Mouse (Mus musculus) skeletal muscle tissue, adult 2 months (tissue): ENCODE results near the gene Arhgef17.
"Not testable (repeated sequence)": the region's sequence is repeated elsewhere in the genome, so short reads cannot be mapped to it uniquely, and the experiment has no call there.

Source experiments
- DNase-seq: peaks from one replicate; pipeline ENCODE4 v3.0.0-alpha.2; 2012; ENCODE audit warnings: low read depth, low spot score

Gene Arhgef17

DNA sequence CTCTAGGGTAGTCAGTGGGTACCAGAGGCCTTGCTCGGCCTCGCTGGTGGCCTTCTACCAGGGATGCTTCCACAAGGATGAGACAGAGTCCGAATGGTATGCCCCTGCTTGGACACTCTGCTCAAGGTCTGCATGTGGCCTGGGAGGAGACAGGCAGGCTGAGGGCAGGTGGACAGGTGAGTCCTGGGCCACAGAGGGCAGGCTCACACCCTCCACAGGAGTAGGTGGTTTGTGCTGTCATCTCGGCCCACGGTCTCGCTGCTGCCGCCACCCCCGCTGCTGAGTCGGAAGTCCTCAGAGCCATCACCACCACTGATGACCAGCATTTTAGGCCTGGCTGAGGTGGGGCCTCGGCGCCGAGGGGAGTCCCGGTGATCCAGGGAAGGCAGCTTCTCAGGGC lies 58.7 kb downstream of the Arhgef17 start:
- no peak for DNase-seq

DNA sequence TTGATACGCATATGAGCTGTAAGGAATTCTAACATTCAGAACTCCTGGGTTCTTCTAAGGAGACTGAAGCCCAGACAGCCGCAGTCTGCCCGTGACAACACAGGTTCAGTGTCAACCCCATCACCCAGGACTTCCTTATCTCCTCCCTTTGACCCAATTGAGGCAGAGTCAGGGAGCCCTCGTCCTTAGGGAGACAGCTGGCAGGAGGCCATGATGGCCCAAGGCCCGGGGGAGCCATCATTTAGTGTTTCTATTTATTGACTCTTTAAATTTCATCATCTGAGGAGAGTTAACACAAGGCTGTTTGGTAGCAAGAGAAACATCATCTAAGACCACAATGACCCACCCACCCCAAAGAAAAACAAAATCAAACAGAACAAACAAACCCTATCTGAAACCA lies 60.0 kb downstream of the Arhgef17 start:
- no peak for DNase-seq

GRCm38 (mm10) chr7:100871355-100871754 lies 60.6 kb downstream of the Arhgef17 start:
- DNase-seq: no peak

GRCm38 (mm10) chr7:100869877-100870629 lies 61.9 kb downstream of the Arhgef17 start:
- no peak for DNase-seq

DNA sequence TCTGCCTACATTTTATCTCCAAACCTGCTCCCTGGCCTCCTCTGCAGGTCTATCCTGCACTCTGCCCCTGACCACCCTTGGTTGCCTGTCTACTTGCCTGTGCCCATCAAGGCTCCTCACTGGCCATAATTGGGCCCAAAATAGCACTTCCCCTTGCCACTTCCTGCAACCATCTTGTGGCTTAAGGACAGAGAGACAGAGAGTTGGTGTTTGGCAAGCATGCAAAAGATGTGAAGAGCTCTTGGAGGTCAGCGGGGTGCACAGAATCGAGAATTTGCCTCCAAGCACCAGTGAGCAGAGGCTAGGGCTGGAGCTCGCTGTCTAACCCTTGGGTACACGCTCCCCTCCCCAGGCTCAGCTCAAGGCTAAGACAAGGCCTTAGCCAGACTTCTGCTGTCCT lies 63.4 kb downstream of the Arhgef17 start:
- no peak for DNase-seq

DNA sequence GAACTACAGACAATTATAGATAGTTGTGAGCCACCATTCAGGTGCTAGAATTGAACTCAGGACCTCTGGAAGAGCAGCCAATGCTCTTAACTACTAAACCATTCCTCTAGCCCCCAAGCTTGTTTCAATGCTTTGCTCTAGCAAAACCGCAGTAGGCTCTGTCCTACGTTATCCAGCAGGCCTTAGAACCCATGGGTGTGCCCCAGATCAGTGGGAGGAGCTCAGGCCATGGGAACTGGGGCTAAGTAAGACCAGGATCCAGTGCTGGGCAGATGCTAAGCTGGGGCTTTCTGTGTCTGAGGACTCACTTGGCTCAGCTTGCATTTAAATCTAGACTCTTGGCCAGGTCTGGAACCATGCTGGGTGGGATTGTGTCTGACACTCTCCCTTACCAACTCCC lies 64.3 kb downstream of the Arhgef17 start:
- DNase-seq: no peak

DNA sequence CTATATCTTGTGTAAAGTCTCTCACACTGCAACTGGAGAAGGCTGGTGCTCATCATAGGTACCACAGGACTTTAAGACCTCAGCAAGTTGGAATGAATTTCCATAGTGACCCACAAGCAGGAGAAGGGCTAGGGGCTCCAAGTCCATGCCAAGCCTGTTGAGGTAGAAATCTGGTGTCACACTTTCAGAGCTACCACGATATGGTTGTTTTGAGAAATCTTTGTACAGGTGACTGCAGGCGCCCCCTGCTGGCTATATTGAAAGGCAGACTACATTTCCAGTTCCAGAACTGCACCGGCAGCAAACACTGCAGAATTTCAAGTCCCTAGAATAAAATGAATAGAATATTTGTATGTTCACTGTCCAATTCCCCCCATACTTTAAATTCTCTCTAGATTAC lies 65.2 kb downstream of the Arhgef17 start:
- no peak for DNase-seq

- peak; percentile 90 for DNase-seq
Measured at GRCm38 (mm10) chr7:100862828-100863638, 68.9 kb downstream of the Arhgef17 start, which contains the start of gene Relt. Gene Relt (minus strand): TSS chr7:100863446.

DNA sequence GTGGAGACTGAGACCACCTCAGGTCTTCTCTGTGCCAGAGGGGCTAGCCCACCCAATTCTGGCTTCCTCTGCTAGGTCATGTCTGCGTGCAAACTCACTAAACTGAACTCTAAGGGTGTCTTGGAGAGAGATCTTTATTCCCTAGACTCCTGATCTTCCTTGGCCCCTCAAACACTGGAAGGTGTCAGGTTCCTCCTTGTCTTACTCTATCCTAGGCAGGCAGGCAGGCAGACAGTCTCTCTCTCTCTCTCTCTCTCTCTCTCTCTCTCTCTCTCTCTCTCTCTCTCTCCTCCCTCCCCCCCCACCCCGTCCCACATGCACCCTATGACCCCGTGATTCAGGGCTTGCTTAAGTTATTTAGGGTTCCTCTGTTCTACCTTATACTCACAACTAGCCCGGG lies 69.6 kb downstream of the Arhgef17 start:
- no peak for DNase-seq

DNA sequence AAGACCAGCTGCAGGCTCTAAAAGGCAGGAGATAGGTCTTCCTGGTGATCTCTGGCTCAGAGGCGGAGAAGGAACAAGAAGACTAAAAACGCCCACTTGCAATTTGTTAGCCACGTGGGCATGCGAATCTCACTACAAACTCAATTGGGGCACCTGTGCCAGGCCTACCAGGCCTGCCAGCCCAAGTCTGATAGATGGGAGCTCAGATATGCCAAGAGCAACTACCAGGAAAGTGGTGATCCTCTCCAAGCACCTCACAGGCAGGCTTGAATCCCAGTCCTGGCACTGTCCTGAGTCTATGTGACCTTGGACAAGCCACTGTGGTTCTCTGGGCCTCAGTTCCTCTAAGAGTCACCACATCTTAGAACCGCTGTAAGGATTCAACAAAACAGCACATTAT lies 70.7 kb downstream of the Arhgef17 start:
- no peak for DNase-seq

DNA sequence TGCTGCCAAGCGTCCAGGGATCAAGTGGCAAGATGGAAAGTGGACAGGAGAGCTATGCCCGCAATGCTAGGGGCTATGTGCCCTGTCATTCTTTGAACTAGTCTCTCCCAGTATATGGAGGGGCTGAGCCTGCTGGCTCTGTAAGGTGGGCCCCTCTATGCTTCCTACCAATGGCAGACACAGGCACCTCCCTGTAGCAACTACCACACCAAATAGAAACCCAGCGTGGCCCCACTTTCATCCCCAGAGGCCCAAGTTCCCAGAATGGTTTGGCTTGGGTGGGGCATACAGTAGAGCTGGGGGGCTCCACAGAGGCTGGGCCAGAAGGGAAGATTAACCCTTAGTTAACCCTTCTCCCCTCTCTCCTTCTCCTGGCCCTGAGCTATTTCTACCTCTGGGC lies 71.5 kb downstream of the Arhgef17 start:
- no peak for DNase-seq

- DNase-seq: peak; percentile 62
Measured at GRCm38 (mm10) chr7:100855795-100856573, 75.9 kb downstream of the Arhgef17 start.

- no peak for DNase-seq
Measured at GRCm38 (mm10) chr7:100855300-100855699, 76.6 kb downstream of the Arhgef17 start.

DNA sequence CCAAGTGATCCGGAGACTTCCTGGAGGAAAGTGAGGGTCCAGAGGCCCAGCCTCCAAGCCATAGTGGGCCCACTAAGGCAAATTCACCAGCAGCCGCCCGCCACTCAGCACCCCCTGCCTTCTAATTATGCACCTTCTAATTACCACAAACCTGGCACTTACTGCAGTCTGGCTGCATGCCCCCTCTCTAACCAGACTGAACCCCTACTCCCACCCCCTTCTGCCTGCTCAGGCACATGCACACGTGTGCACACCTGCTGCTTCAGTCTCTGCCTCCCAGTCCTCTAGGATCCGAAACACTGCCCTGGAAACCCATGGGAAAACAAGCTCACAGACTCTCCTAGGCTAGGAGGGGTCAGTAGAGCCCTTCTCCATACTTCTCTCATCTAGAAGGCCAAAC lies 77.0 kb downstream of the Arhgef17 start:
- DNase-seq: no peak

- DNase-seq: peak; percentile 73
Measured at GRCm38 (mm10) chr7:100854137-100854814, 77.6 kb downstream of the Arhgef17 start.

- no peak for DNase-seq
Measured at GRCm38 (mm10) chr7:100853396-100853795, 78.5 kb downstream of the Arhgef17 start.

DNA sequence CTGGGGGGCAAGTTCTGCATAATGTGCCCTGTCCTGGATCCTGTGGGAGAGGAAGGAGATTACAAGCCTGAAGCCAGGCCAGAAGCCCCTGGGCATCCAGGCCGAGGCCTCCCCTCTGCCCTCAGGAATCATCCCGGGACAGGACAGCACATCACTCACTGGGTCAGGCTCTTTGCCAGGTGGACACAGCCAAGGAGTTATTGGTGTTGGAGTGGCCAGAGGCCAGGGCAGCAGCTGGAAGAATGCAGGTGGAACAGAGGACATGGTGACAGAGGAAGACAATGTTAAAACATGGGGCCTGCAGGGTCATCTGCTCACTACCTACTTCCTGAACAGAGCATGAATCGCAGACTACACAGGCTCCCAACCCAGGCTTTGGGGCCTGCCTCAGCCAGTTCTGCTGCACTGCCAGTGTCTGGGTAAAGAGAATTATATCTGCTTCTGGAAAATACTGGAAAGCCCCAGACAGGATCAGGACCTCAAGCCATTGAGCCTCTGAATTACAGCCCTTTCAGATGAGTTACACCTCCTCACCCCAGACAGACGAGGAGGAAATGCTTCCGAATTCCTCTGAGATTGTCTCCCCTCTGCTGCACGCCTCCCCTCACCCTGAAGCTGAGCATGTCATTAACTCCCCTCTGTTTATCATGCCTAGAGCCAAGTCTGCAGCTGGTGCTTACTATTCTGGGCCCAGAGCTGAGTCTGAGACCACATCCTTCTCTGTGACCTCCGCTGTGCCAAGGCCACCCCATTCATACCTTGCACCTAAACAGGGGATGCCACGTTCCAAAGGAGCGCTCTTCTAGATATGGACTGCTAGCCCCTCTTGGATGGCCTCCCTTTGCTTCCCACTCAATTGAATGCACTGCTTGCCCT lies 80.2 kb downstream of the Arhgef17 start:
- no peak for DNase-seq

DNA sequence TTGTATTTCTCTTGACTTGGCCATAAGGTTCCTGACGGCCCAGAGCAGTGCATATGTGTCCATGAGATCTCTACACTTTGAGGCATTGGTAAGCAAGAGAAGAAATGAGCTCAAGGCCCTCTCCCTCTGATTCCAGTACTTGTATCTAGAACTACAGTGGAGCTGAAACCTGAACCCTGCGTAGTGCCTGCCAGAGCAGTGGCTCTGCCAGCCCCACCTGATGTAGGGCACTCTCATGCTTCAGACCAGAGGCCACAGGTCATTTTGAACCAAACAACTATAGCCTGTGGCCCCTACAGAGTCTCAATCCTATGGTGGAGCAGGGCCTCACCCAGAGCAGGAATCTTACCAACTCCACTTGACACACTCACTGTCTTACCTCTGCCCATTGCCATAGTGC lies 82.4 kb downstream of the Arhgef17 start:
- DNase-seq: no peak

- no peak for DNase-seq
Measured at GRCm38 (mm10) chr7:100848744-100849143, 83.2 kb downstream of the Arhgef17 start.

- DNase-seq: no peak
Measured at GRCm38 (mm10) chr7:100847131-100847530, 84.8 kb downstream of the Arhgef17 start.

GRCm38 (mm10) chr7:100846033-100846432 lies 85.9 kb downstream of the Arhgef17 start:
- DNase-seq: not testable (repeated sequence)
